Mouse (Mus musculus) bone marrow, adult 2 months (tissue): Measurements from ENCODE around the gene Sowaha. TPM values are rescaled to one million over a fixed set of nuclear protein-coding genes. Genes with fewer than 3 reads are reported as not detected.

Experiments
- H3K27ac ChIP-seq: fragments of 200-500 bp; 2 replicates; pipeline ENCODE4 v1.5.1; 2012; ENCODE audit warnings: low read depth, mild to moderate bottlenecking, control low read depth, inconsistent platforms, low read length; ENCODE audit not compliant: control insufficient read depth, poor library complexity, insufficient read depth
- H3K4me1 ChIP-seq: fragments of 200-500 bp; 2 replicates; pipeline ENCODE4 v1.6.1; 2011; ENCODE audit warnings: low read length; ENCODE audit not compliant: control insufficient read depth, insufficient read depth
- H3K4me3 ChIP-seq: fragments of 200-500 bp; replicated peaks from 2 replicates; pipeline ENCODE3; 2011; ENCODE audit warnings: mild to moderate bottlenecking, low read depth, low read length, control low read depth; ENCODE audit not compliant: control insufficient read depth
- CTCF ChIP-seq: fragments of 200-500 bp; IDR thresholded peaks from 2 replicates; pipeline ENCODE4 v1.5.1; 2011; ENCODE audit warnings: low read length, control low read depth; ENCODE audit not compliant: control insufficient read depth, insufficient read depth
- POLR2A ChIP-seq: fragments of 200-500 bp; IDR thresholded peaks from 2 replicates; pipeline ENCODE4 v1.6.1; 2011; ENCODE audit warnings: low read depth, mild to moderate bottlenecking, control low read depth, low read length, borderline replicate concordance; ENCODE audit not compliant: control insufficient read depth
- WGBS: fragments of 180-500 bp; shearing (Covaris S2); methylation state at CpG from one replicate; pipeline ENCODE4 v1.1.7; 2018; 5-methylcytosine and 5-hydroxymethylcytosine counted together
- polyA plus RNA-seq: library from polyadenylated mRNA; stranded (reverse); fragments of >200 nt; gene quantifications from 2 replicates; pipeline ENCODE4 v1.2.4, GENCODE M21; 2011; ENCODE audit warnings: low replicate concordance; ENCODE audit not compliant: missing spikeins, insufficient read depth, insufficient read length

Sowaha gene
- polyA plus RNA-seq, 1 experiment = 8.2 TPM

- Histone ChIP-seq H3K27ac (no peak overlapping the region), H3K4me3 (no peak overlapping the region), H3K4me1 (peaks cover 1% of the 10 kb centered on the region; the same call in 1 of the 2 replicates)
- 71% methylated on average over 3 of the region's 3 CpGs for WGBS
- TF ChIP-seq POLR2A = no peak
- no peak for TF ChIP-seq CTCF
Measured at GRCm38 (mm10) chr11:53522362-53522761, 42.3 kb upstream of the Sowaha start.

- peaks cover 1% of the 10 kb centered on the region; the same call in 1 of the 2 replicates for H3K4me1 ChIP-seq
- WGBS = 62% methylated on average over 7 of the region's 7 CpGs
- TF ChIP-seq CTCF = no peak
- no peak for TF ChIP-seq POLR2A
Measured at GRCm38 (mm10) chr11:53521821-53522131, 41.7 kb upstream of the Sowaha start.

GRCm38 (mm10) chr11:53521120-53521820 lies 41.2 kb upstream of the Sowaha start:
- H3K27ac ChIP-seq = peak overlapping the region; percentile 70
- TF ChIP-seq CTCF (no peak), POLR2A (no peak)
- WGBS = 52% methylated on average over 16 of the region's 16 CpGs
- H3K4me1 ChIP-seq = peaks cover 1% of the 10 kb centered on the region; the same call in 1 of the 2 replicates
- peak overlapping the region; percentile 59 for H3K4me3 ChIP-seq

More at GRCm38 (mm10) chr11:53521821-53522131, 41.7 kb upstream of the Sowaha start:
- Histone ChIP-seq H3K4me3 (peak overlapping the region; percentile 59), H3K27ac (peak overlapping the region; percentile 70)

- Histone ChIP-seq H3K4me3 (peak overlapping the region; percentile 70), H3K27ac (peak overlapping the region; percentile 85), H3K4me1 (peaks cover 1% of the 10 kb centered on the region; the same call in 1 of the 2 replicates)
- TF ChIP-seq CTCF (no peak), POLR2A (0 out of 2 replicates have a peak, but pooled peaks have one; percentile 34)
- WGBS = 9% methylated on average over 24 of the region's 24 CpGs
Measured at GRCm38 (mm10) chr11:53520122-53520978, 40.3 kb upstream of the Sowaha start.

GRCm38 (mm10) chr11:53519207-53520121 lies 39.4 kb upstream of the Sowaha start, which contains the start of gene Sept8:
Gene Sept8, plus strand, starts transcription at chr11:53519257.
- H3K4me1 ChIP-seq = peaks cover 1% of the 10 kb centered on the region; the same call in 1 of the 2 replicates
- no peak for TF ChIP-seq CTCF
- TF ChIP-seq POLR2A = 0 out of 2 replicates have a peak, but pooled peaks have one; percentile 20
- peak within 1 kb of the TSS; percentile 85 for H3K27ac ChIP-seq
- 7% methylated on average over 79 of the region's 79 CpGs for whole genome bisulfite sequencing
- H3K4me3 ChIP-seq = peak within 1 kb of the TSS; percentile 70

- 37% methylated on average over 5 of the region's 5 CpGs for WGBS
- Histone ChIP-seq H3K4me3 (no peak overlapping the region), H3K27ac (0 out of 2 replicates have a peak overlapping the region, but pooled peaks have one; percentile 85), H3K4me1 (peaks cover 1% of the 10 kb centered on the region; the same call in 1 of the 2 replicates)
- TF ChIP-seq CTCF = no peak
- no peak for TF ChIP-seq POLR2A
Measured at GRCm38 (mm10) chr11:53518759-53519158, 38.7 kb upstream of the Sowaha start.

- no peak overlapping the region for H3K27ac ChIP-seq
- H3K4me1 ChIP-seq = peaks cover 1% of the 10 kb centered on the region; the same call in 1 of the 2 replicates
- no peak for TF ChIP-seq CTCF
- no peak for TF ChIP-seq POLR2A
- 29% methylated on average over 8 of the region's 8 CpGs for WGBS
- H3K4me3 ChIP-seq = no peak overlapping the region
Measured at GRCm38 (mm10) chr11:53516775-53517627, 36.9 kb upstream of the Sowaha start.
